Comparison of ENCODE assay signal across 8 mouse cellular contexts in genomic region chr19:6015511-6016315, GRCm38 (mm10). TPM values are rescaled to one million over a fixed set of nuclear protein-coding genes. Genes with fewer than 3 reads are reported as not detected.
DNase-seq lines count a peak whose midpoint lies in the region; ATAC-seq and TF ChIP-seq lines count a peak whose summit lies in the region.

Gene Capn1 (minus strand): TSS chr19:6015897.

- WGBS in heart, embryonic 11.5 days (ENCODE audit: insufficient replicate concordance), result 3% methylated on average over 39 of the region's 40 CpGs
- 2% methylated on average over 40 of the region's 40 CpGs for WGBS in kidney, embryonic 16.5 days
- 3% methylated on average over 40 of the region's 40 CpGs for WGBS in liver, embryonic 11.5 days

- H3K4me3 ChIP-seq in bone marrow macrophage, adult 2 months (ENCODE audit: insufficient read depth, low read length), result peak within 1 kb of the TSS; percentile 60
- peak within 1 kb of the TSS; percentile 97 for H3K4me3 ChIP-seq in erythroblast, embryonic 14.5 days (replicated peaks)
- peak within 1 kb of the TSS; percentile 60 for H3K4me3 ChIP-seq in heart, embryonic 11.5 days (ENCODE audit: low read depth, low read length)
- peak within 1 kb of the TSS; percentile 53 for H3K4me3 ChIP-seq in kidney, embryonic 16.5 days (ENCODE audit: low read length)
- peak within 1 kb of the TSS; percentile 56 for H3K4me3 ChIP-seq in liver, embryonic 11.5 days (ENCODE audit: low read depth, low read length)
- peak within 1 kb of the TSS; percentile 79 for H3K4me3 ChIP-seq in myocyte

- no peak within 1 kb of the TSS for H3K27ac ChIP-seq in bone marrow macrophage, adult 2 months (ENCODE audit: insufficient read depth, low read depth, low read length)
- H3K27ac ChIP-seq in heart, embryonic 11.5 days (ENCODE audit: low read depth, low read length), result peak within 1 kb of the TSS; percentile 80
- H3K27ac ChIP-seq in kidney, embryonic 16.5 days (ENCODE audit: low read length), result peak within 1 kb of the TSS; percentile 65
- H3K27ac ChIP-seq in liver, embryonic 11.5 days (ENCODE audit: low read depth, low read length), result peak within 1 kb of the TSS; percentile 93

- no peaks in the 10 kb centered on the region for H3K27me3 ChIP-seq in erythroblast, embryonic 14.5 days (ENCODE audit: control insufficient read depth)
- peaks cover 6% of the 10 kb centered on the region; the same call in 1 of the 2 replicates for H3K27me3 ChIP-seq in heart, embryonic 11.5 days (ENCODE audit: control insufficient read depth, insufficient read depth, low read length)
- no peaks in the 10 kb centered on the region for H3K27me3 ChIP-seq in kidney, embryonic 16.5 days (ENCODE audit: insufficient read depth, low read length)
- H3K27me3 ChIP-seq in liver, embryonic 11.5 days (replicated peaks; ENCODE audit: control insufficient read depth, insufficient read depth, low read length), result 0 out of 2 replicates have a peak, but pooled peaks cover 4% of the 10 kb centered on the region
- no peaks in the 10 kb centered on the region for H3K27me3 ChIP-seq in myocyte (ENCODE audit: control insufficient read depth, insufficient read depth, insufficient read length)
- no peaks in the 10 kb centered on the region for H3K27me3 ChIP-seq in splenic B cell, adult 2 months (ENCODE audit: control insufficient read depth, insufficient read depth, low read length, poor library complexity, severe bottlenecking)

- H3K4me2 ChIP-seq in heart, embryonic 11.5 days, result peak within 1 kb of the TSS; percentile 95
- H3K4me2 ChIP-seq in kidney, embryonic 16.5 days (replicated peaks; ENCODE audit: low read depth, low read length), result peak within 1 kb of the TSS; percentile 77
- peak within 1 kb of the TSS; percentile 93 for H3K4me2 ChIP-seq in liver, embryonic 11.5 days
- H3K4me2 ChIP-seq in myocyte (ENCODE audit: low read depth), result peak within 1 kb of the TSS; percentile 100

- no peaks in the 10 kb centered on the region for H3K9me3 ChIP-seq in erythroblast, embryonic 14.5 days (ENCODE audit: control insufficient read depth, low read length)
- no peaks in the 10 kb centered on the region for H3K9me3 ChIP-seq in heart, embryonic 11.5 days (replicated peaks; ENCODE audit: control insufficient read depth, low read length)
- no peaks in the 10 kb centered on the region for H3K9me3 ChIP-seq in kidney, embryonic 16.5 days (ENCODE audit: low read length)
- no peaks in the 10 kb centered on the region for H3K9me3 ChIP-seq in liver, embryonic 11.5 days (ENCODE audit: control insufficient read depth, low read length)

- TF ChIP-seq CTCF in bone marrow macrophage, adult 2 months (IDR thresholded peaks at IDR 0.05; ENCODE audit: low read depth, low read length), result no peak

- peaks cover 43% of the 10 kb centered on the region for H3K36me3 ChIP-seq in erythroblast, embryonic 14.5 days (ENCODE audit: control insufficient read depth)
- no peaks in the 10 kb centered on the region for H3K36me3 ChIP-seq in heart, embryonic 11.5 days (ENCODE audit: control insufficient read depth, insufficient read depth, low read length)
- no peaks in the 10 kb centered on the region for H3K36me3 ChIP-seq in kidney, embryonic 16.5 days (ENCODE audit: insufficient read depth, low read length)
- H3K36me3 ChIP-seq in liver, embryonic 11.5 days (ENCODE audit: control insufficient read depth, insufficient read depth, low read length), result no peaks in the 10 kb centered on the region
- no peaks in the 10 kb centered on the region for H3K36me3 ChIP-seq in myocyte (ENCODE audit: control insufficient read depth, insufficient read depth)
- H3K36me3 ChIP-seq in splenic B cell, adult 2 months (ENCODE audit: control insufficient read depth, insufficient read depth, low read length, poor library complexity, severe bottlenecking), result no peaks in the 10 kb centered on the region

- peak within 1 kb of the TSS; percentile 73 for H3K9ac ChIP-seq in heart, embryonic 11.5 days (ENCODE audit: low read depth, low read length)
- peak within 1 kb of the TSS; percentile 58 for H3K9ac ChIP-seq in kidney, embryonic 16.5 days (replicated peaks; ENCODE audit: low read length)
- H3K9ac ChIP-seq in liver, embryonic 11.5 days (ENCODE audit: low read depth, low read length), result peak within 1 kb of the TSS; percentile 81

- peak; percentile 72 for ATAC-seq in heart, embryonic 11.5 days (replicated peaks; ENCODE audit: insufficient number of reproducible peaks, low FRiP score, low TSS enrichment)
- peak; percentile 82 for ATAC-seq in kidney, embryonic 16.5 days (ENCODE audit: low FRiP score, low TSS enrichment)
- peak; percentile 79 for ATAC-seq in liver, embryonic 11.5 days (replicated peaks; ENCODE audit: low FRiP score)

- H3ac ChIP-seq in myocyte (ENCODE audit: control insufficient read depth, insufficient read length), result peak within 1 kb of the TSS; percentile 74

- H3K4me1 ChIP-seq in bone marrow macrophage, adult 2 months (ENCODE audit: control insufficient read depth, insufficient read depth, low read length), result peaks cover 5% of the 10 kb centered on the region
- H3K4me1 ChIP-seq in erythroblast, embryonic 14.5 days (ENCODE audit: control insufficient read depth), result peaks cover 85% of the 10 kb centered on the region
- peaks cover 9% of the 10 kb centered on the region; the same call in 1 of the 2 replicates for H3K4me1 ChIP-seq in heart, embryonic 11.5 days (ENCODE audit: control insufficient read depth, insufficient read depth, low read length)
- H3K4me1 ChIP-seq in kidney, embryonic 16.5 days (ENCODE audit: insufficient read depth, low read length), result peaks cover 16% of the 10 kb centered on the region
- peaks cover 41% of the 10 kb centered on the region for H3K4me1 ChIP-seq in liver, embryonic 11.5 days (replicated peaks; ENCODE audit: control insufficient read depth, insufficient read depth, low read length)

- TF ChIP-seq POLR2A in bone marrow macrophage, adult 2 months (IDR thresholded peaks at IDR 0.05; ENCODE audit: borderline replicate concordance, low read depth, low read length), result no peak
- TF ChIP-seq POLR2A in myocyte (IDR thresholded peaks at IDR 0.05; ENCODE audit: insufficient read length, low read depth), result peak; percentile 74

- DNase-seq in 416B (ENCODE audit: low read depth), result peak; percentile 72
- no peak for DNase-seq in liver, embryonic 11.5 days (ENCODE audit: low spot score)
- peak; percentile 54 for DNase-seq in splenic B cell, adult 2 months (ENCODE audit: low read depth, low spot score)

- peaks cover 12% of the 10 kb centered on the region for H3K79me2 ChIP-seq in myocyte (ENCODE audit: control insufficient read depth, insufficient read depth)

TF ChIP-seq in myocyte, 11 proteins besides CTCF, POLR2A, EP300 and RAD21:
- TF ChIP-seq TCF3 (IDR thresholded peaks at IDR 0.05; ENCODE audit: insufficient read length, low read depth) (peak; percentile 77), POLR2AphosphoS2 (IDR thresholded peaks at IDR 0.05; ENCODE audit: insufficient read length, low read depth) (peak; percentile 80), TCF12 (IDR thresholded peaks at IDR 0.05; ENCODE audit: insufficient read depth, poor library complexity, severe bottlenecking) (peak; percentile 53), USF1 (IDR thresholded peaks at IDR 0.05; ENCODE audit: low read depth) (no peak), SRF (IDR thresholded peaks at IDR 0.05; ENCODE audit: control insufficient read depth, insufficient read length, low read depth) (no peak), MYOD1 (IDR thresholded peaks at IDR 0.05; ENCODE audit: control insufficient read depth in 1 of 3, insufficient read length in 2 of 3, low read depth in 2 of 3) (peak in 2 of 3 experiments; percentile 95 to 96), REST (IDR thresholded peaks at IDR 0.05; ENCODE audit: insufficient read depth, insufficient read length) (no peak), MYOG (IDR thresholded peaks at IDR 0.05; ENCODE audit: control insufficient read depth in 1 of 3, insufficient read depth in 1 of 3, insufficient read length in 2 of 3, low read depth in 2 of 3) (peak; percentile 90 to 99 (median 96)), CEBPB (IDR thresholded peaks at IDR 0.05; ENCODE audit: insufficient read depth, poor library complexity, severe bottlenecking) (no peak), E2F4 (IDR thresholded peaks at IDR 0.05; ENCODE audit: insufficient read depth) (no peak), MAX (IDR thresholded peaks at IDR 0.05; ENCODE audit: low read depth) (no peak)

RNA-seq across cellular contexts. Expression of gene Capn1, which starts in this region (rescaled TPM):
- 32.7 and 38.3 TPM in 2 replicates for polyA plus RNA-seq in bone marrow macrophage, adult 2 months (2012; ENCODE audit: insufficient read depth, insufficient read length, missing spikeins)
- 38.5 and 46.1 TPM in 2 replicates for polyA plus RNA-seq in erythroblast, embryonic 14.5 days (2012)
- 7.7 and 8.5 TPM in 2 replicates for polyA plus RNA-seq in heart, embryonic 11.5 days (2014; fragmentation: Nextera tagmentation; extraction: Ambion mirVana)
- polyA plus RNA-seq in kidney, embryonic 16.5 days (2015; fragmentation: Nextera tagmentation; extraction: Ambion mirVana), result 11.1 and 11.9 TPM in 2 replicates
- polyA plus RNA-seq in liver, embryonic 11.5 days (2014; fragmentation: Nextera tagmentation; extraction: Ambion mirVana), result 25.2 and 25.8 TPM in 2 replicates
- polyA plus RNA-seq in myocyte (2012; fragmentation: generic; extraction: Trizol), result 110 TPM
